Mouse (Mus musculus) heart, postnatal 36 days (tissue): ENCODE measurements around the gene Ntn3. TPM values are rescaled to one million over a fixed set of nuclear protein-coding genes. Genes with fewer than 3 reads are reported as not detected.
A peak's percentile ranks its signal among the peaks of the same experiment; 100 is the strongest.

Experiments used
- DNase-seq, 2 experiments: peaks; one replicate each; pipeline ENCODE4 v3.0.0; 2021 to 2022
- intact Hi-C: fragments of 180-260 bp; cut with DNase I; formaldehyde crosslinking; loops from one replicate; pipeline ENCODE4 v1.15.1; 2025
- total RNA-seq, 2 experiments: library from RNA; stranded (reverse); gene quantifications; 2 replicates each; pipeline ENCODE4 v1.2.3; 2021

Ntn3 gene
- total RNA-seq, 2 experiments from 2014 or later, result 0.58 to 0.68 TPM

DNA sequence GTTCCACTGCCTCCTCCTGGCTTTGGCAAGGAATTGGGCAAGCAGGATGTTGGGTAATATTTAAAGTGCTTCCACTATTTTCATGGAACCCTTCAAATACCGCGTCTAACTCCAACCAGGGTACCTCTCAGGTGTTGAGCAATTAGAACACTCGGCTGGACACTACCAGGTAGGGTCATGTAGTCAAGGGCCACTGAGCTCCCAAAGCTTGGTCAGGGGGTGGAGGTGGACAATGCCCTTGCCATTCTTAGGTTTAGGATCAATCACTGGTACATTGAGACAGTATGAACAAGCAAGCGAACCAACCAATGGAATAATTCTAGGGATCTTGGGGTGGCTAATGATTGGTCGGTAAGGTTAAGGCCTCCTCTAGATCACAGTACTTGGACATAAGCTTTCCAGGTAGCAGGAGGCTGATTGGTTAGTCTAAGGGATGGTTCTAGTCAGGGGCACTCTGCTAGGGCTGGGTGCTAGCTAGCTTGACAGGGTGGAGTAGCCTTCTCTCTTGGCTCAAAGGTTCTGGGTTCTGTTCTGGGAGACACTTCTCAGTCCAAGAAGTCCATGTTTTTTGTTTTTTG, 3.2 kb upstream of the Ntn3 start:
- DNase-seq, result no peak
- intact Hi-C loops, result no loop called here

DNA sequence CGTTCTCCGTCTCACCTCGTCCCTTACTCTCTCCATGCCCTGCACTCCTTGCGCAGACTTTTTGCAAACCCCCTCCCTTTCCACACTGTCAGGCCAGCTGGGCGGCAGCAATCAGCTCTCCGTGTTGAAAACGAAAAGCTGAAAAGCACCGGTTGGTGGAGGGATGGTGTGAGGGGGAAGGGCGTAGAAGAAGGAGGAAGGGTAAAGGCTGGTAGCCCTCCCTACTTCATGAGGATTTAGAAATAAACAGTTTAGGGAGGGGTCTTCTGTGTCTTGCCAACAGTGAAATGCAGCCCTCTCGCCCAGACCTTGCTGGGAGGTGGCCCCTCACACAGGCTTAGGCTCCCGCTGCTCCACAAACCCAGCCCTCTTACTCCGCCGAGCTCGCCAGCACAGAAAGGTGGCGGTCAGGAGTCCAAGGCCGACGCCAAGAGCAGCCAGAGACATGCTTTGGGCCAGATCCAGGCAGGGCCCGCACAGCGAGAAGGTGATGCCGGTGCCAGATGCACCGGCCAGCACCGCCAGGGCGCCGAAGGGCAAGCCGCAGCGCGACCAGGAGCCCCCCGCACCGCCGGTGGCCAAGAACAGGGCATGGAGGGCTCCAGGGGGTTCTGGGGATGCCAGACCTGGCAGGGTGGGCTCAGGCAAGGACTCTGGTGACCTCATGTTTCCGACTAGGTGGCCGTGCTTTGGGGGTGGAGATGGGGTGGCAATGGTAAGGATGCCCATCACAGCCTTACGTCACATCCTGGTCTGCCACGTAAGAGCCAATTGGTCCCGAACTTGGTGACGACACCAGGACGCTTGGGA, 2.5 kb upstream of the Ntn3 start:
- peak; percentile 38 to 42 for DNase-seq
- intact Hi-C loops, result no loop called here

DNA sequence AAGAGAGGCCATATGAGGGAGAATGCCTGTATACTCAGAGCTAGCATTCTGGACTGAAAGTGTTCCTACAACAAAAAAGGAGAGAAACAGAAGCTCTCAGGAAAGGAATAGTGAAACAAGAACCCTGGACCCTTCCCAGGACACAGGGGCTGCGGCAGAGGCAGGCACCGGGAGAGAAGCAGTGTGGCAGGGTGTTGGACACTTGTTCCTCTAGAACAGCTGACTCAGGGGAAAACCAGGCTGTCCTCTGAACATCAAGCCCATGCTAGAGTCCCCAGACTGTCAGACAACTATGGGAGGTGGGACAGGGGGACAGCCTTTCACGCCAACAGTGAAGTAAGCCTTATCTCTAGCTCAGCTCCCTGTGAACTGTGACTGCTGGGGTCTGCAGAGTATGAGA, 1.3 kb upstream of the Ntn3 start:
- DNase-seq, result no peak
- intact Hi-C loops, result no loop called here

DNA sequence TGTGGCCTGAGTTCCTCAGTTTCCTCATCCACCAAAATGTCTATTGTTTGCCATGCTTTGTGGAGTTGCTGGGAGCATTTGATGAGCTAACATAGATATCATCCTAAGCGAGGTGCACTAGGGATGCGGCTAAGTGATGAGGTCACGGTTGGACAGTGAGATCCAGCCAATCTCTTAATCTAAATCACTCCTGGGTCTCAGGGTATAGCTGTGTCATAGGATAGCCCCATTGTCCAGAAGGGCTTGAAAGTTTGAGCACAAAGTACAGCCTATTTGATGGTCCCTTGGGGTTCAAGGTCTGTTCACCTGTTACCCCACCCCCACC, 547 bp upstream of the Ntn3 start:
- intact Hi-C loops, result no loop called here

DNA sequence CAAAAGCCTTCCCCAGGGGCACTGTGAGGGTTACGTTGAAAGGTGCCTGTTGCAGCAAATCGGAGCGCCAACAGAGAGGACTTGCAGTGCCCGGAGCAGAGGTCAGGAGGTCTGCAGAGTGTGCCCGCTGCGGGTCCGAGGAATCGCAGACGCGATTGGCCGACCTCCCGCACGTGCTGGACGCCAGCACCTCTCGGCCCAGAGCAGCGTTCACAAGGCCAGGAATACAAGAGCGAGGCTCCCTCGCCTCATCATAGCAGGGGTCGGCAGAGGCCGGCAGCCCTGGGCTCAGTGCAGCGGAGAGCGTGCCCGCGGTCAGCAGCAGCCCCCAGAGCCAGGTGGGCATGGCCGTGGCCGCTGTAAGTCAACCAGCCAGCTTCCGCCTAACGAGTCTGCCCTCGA, 689 bp downstream of the Ntn3 start:
- intact Hi-C loops, result no loop called here
- peak in 1 of 2 experiments; percentile 36 for DNase-seq

More for the DNA sequence above, 547 bp upstream of the Ntn3 start:
- DNase-seq, result no peak

DNA sequence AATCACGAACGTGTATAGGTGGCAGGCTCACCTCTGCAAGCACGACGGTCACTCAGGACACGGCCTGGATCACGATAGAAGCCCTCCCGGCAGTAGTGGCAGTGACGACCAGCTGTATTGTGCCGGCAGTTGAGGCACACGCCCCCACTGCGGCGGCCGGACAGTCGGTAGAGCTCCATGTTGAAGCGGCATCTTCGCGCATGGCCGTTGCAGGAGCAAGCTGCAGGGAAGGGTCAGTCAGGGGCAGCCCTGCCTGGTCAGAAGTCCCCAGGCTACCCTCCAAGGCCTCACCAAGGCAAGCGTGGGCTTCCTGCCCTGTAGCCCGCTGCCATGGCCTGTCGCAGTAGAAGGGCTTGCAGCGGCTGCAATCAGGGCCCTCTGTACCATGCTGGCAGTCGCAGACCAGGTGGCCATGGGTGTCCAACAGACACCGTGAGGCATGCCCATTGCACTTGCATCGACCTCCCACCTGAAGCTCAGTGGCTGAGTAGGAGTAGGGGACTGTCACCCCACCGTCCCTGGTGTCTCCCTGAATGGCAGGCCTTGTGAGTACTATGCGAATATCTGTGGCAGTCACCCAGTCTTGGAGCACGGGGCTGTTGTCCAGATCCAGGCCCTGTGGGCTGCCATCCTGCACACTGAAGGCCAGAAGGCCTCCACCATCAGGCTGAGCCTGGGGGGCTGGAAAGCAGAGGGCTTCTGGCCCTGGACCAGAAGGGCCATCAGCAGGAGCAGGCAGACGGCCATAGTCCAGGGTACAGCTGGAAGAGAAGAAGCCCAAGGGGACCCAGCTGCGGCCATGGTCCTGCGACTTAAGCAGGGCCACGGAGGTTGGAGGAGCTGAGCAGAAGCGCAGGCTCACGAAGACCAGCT, 1.3 kb downstream of the Ntn3 start:
- intact Hi-C loops, result no loop called here
- DNase-seq, result peak in 1 of 2 experiments; percentile 16

DNA sequence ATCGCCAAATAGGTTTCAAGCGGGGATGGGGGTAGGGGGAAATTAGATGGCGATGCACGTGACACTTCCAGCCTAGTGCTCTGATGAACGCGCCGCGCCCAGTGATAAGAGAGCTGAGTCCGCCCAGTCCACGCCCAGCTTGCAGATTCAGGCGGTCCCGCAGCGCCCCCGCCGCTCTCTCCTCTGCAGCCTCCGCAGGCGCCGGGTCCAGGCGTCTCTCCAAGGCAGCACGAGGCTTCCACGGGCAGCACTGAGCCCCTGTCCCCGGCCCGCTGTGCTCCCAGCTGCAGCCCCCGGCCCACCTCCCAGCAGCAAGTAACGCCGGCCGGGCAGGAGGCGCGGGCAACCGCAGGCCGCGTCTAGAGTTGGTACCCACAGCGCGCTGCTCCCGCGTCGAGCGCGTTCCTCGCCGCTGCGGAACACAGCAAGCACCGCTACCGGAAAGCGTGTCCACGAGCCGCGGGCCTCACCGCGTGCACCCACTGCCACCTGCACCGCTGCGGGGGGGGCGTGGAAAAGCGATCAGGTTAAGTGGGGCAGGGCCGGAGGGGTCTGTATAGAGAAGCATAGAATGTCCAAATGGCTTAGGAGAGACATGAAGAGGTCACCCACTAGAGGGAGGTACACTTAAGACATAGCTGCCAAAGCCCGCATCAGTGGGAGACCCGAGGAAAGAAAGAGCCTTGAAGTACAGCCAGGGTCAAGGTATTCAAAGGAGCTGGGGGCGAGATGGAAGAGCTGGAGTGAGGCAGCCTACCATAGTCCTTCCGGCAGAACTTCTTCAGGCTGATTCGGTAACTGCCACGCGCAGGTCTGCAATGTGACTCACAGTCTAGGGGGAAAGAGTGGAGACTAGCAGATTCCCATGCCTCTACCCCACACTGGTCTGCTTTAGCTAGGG, 2.6 kb downstream of the Ntn3 start:
- intact Hi-C loops, result no loop called here
- DNase-seq, result peak; percentile 40 to 51

DNA sequence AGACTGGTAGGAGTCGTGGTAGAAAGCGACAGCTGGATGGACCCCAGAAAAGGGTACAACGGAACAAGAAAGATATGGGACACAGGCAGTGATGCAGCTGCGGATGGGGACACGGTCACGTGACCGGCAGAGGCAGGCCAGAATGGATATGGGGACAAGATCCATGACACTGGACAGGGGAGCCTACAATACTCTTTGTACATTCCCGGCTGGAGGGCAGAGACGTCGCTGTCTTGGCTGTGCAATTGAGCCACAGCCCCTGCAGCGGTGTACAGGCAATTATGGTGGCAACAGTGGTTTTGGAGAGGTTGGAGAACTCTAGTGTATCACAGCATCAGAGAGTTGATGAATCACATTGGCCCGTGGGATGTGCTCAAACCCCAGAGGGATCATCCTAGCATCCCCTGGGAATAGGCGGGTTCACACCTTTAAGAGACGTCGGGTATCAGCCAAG, 3.4 kb downstream of the Ntn3 start:
- peak in 1 of 2 experiments; percentile 57 for DNase-seq
- intact Hi-C loops, result loop anchor here (2.0 kb wide), 2 partner anchors 37 to 45 kb away; partner anchors contain the start of genes Atp6v0c and Ccnf

DNA sequence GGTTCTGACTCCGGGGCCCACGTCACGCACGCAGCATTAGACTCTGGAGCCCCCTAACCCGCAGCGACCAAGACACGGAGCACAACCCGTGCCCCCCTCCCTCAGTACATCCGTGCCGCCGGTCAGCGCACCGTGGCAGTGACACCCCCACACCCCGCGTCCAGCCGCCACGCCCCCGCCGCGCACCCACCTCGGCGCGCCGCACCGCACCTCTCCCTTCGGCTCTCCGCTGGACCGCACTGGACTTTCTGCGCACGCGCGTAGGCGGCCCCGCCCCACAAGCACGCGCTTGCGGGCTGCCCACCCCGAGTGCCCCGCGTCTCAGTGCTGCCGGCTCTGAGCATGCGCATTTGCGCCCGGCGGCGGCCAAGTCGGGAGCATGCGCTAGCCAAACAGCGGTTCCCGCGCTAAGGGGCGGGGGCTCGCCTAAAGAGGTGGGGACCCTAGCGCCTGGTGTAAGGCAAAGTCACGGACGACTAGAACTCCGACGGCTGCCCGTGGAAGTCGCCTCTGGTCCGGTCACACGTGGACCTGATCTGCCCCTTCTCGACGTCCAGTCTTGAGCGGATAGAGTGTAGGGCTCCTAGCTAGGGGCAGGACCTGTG, 3.9 kb downstream of the Ntn3 start, which contains the start of gene Tbc1d24:
Tbc1d24 (minus strand) TSS at position 279 of the 605 bp plus-strand sequence.
- DNase-seq, result peak; percentile 91 to 94
- intact Hi-C loops, result loop anchor here (2.0 kb wide), 2 partner anchors 37 to 45 kb away; partner anchors contain the start of genes Atp6v0c and Ccnf

DNA sequence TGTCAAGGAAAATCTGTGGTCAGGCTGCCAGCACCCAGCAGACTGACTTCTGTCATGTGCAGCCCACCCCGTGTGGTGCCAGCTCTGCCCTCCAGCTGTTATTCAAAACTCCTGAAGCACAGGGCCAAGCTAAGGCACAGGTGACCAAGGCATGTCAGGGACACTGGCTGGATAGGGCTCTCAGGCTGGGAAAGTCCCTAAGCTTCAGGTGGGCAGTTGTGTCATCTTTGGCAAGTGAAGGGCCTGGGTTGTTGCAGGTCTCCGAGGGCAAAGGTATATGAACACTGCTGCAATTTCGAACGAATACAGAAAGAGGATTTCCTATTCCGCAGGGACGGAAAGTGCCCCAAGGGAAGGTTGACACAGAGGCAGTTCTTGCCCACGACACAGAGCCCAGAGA, 4.5 kb downstream of the Ntn3 start:
- DNase-seq, result no peak
- intact Hi-C loops, result loop anchor here (2.0 kb wide), 2 partner anchors 36 to 46 kb away; partner anchors contain the start of genes Atp6v0c and Ccnf

DNA sequence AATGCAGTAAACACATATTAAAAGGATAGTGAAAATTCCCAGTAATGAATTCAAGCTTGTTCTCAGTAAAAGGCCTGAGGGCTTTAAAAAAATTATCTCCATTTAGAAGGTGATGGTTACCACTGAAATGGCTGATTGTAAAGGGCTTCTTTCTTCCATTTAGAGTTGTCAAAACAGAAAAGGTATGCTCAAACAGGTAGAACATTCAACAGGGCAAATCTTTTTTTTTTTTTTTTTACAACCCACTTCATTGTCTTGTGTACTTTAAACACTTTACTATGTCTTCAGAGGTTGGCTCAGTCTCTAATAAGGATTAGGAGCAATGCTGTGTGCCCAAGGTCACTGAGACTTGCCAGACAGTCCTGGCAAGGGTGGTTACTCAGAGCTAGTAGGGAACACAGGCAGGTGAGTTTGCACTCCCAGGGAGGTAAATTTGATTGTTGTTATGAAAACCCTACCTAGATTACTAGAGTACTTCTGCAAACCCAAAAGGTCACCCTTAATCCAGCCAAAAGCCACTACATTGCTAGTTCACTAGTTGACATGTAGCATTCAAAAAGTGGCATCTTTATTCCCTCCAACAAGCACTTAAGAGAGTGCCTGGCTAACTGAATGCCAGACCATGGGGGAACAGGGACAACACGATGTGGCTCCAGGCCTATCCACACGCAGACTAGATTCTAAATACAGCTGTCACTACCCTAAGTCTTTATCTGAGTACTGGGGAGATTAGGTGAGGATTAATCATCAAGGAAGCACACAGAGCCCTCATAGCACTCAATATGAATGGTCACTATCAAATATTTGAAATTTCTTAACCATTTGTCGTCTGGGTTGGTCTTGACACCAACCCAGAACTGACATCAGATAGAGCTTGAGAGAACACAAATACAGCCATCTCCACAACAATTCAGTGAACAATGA, 5.5 kb downstream of the Ntn3 start:
- intact Hi-C loops, result loop anchor here (2.0 kb wide), 2 partner anchors 35 to 47 kb away; partner anchors contain the start of genes Atp6v0c and Ccnf
- no peak for DNase-seq

DNA sequence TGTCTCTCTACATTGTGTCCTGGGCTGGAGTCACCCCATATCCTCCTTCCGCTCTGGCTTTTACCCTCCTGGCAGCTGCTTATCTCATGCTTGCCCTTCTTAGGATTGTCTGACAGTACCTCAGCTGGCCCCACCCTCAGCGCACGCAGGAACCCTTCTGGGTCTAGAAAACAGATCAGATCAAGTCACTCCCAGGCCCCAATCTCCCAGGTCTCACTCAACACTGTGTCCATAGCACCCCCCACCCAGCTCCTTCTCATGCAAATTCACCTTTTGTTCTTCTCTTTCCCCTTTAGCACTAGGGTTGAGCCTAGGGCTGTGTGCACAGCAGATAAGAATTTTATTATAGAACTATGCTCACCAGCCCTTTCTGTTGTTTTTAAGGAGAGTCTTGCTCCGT, 6.3 kb downstream of the Ntn3 start:
- no peak for DNase-seq
- intact Hi-C loops, result no loop called here

DNA sequence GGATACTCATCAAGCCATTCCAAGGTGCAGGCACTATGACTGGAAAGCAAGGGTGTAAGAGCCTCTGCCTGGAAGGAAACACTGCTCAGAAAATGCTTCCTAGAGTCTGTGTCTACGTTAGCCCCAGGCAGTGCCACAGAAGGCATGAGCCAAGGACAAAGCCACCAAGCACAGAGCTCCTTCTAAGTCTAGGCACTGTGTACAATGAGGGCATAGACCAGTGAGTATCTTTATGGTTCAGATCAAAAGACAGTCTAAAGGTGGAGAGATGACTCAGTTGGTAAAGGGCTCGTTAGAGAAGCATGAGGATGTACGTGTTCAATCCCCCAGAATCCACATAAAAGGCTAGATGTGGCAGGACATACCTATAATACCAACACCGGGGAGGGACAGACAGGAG, 8.2 kb downstream of the Ntn3 start:
- no peak for DNase-seq
- intact Hi-C loops, result no loop called here

DNA sequence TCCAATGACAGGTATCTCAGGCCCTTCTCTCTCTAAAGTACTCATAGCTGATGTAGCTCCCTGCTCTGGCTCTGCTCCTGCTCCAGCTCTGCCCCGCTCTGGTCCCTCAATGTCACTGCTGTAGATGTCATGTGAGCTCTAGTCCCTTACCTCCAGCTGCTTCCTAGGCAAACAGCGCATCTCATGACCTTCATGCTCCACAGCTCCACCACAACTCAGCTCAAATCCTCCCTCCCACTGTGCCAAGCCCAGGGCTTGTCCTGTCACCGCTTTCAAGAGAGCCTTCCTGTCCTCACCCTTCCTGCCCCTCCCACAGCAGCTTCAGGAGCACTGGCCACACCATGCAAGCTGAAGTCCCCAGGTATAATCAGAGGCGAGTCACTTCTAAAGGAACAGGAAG, 9.6 kb downstream of the Ntn3 start:
- intact Hi-C loops, result no loop called here
- DNase-seq, result no peak

DNA sequence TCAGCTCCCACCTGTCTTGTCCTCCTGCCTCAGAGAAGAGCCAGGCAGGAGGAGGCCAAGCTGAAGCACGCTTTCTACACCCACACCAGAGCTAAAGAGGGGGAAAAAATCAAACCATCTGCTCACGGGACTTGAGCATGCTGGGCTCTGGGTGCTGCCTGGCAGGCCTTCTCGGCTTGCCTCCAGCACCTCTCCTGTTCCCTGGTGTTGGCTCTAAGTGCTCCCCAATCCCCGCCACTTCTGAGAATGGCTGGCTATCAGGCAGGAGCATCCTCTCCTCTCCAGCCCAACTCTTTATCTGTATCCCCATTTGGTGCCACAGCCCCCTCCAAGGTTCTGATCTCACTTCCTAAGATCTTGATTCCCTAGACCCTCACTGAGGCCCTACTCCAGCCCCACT, 10.1 kb downstream of the Ntn3 start:
- DNase-seq, result no peak
- intact Hi-C loops, result no loop called here

DNA sequence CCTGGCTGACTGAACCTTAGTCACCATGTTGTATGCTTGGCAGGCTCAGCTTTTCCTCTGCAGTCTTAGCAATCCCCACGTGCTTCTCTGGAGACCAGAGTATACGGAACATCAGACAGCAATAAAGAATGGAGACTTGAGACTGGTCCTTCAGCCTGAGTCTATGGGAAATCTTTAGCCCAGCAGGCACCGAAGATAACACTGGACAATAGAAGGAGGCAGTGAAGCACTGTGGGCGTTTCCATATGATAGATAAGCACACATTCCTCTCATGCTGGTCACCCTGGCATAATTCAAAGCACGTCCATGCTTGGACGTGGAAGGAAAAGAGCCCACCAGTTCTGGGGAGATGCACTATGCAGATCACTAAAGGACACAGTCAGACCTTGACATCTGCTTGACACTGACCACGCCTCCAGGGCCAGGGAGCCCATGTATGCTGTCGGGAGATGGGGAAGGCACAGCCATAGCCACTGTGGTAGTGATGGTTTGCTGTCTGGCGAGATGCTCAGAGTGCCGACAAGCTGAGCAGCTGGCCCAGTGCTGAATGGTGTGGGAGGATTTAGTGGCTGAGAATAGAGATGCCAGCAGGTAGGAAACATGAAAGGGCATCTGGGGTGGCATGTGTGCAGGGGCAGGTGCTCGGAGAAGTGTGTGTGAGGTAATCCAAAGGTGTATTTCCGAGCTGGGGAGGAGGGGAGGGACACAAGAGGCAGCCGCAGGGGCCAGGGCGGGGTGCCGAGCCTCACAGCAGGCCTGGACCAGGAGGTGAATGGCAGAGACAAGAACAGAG, 12.1 kb downstream of the Ntn3 start:
- intact Hi-C loops, result no loop called here
- DNase-seq, result no peak

DNA sequence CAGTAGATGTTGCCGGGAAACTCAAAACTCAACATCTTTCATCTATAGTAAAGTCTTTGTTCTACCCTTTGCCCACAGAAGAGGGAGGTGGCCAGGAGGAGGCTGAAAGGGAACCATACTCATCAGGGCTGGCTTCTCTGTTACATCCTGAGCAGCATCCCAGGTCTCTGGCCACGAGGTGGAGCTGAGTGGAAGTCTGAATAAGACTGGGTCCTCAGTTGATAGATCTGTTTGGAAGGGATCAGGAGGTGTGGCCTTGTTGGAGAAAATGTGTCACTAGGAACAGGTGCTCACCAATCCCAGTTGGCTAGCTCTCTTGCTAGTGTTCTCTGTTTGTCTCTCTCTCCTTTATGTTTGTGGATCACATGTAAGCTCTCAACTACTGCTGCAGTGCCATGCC, 14.0 kb downstream of the Ntn3 start:
- no peak for DNase-seq
- intact Hi-C loops, result no loop called here

DNA sequence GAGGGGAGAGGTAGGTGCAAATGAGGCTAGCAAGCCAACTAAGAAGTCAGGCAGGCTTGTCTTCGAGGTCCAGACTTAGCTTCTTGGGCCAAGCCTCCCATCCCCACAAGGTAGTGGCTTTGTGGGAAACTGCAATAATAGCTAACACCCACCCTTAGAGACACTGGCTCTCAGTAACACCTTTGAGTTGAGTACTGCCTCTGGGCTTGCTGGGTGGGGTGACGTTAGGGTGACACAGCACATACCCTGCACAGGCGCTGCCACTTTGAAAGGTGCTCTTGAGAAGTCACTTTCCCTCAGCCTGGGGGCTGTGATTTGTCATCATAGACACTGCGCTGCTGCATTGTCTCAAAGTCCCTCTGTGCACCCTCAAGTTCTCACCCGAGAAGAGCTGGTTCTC, 15.6 kb downstream of the Ntn3 start:
- intact Hi-C loops, result no loop called here
- DNase-seq, result no peak
